16 mouse cellular contexts compared by ENCODE assay signal in the genomic region with DNA sequence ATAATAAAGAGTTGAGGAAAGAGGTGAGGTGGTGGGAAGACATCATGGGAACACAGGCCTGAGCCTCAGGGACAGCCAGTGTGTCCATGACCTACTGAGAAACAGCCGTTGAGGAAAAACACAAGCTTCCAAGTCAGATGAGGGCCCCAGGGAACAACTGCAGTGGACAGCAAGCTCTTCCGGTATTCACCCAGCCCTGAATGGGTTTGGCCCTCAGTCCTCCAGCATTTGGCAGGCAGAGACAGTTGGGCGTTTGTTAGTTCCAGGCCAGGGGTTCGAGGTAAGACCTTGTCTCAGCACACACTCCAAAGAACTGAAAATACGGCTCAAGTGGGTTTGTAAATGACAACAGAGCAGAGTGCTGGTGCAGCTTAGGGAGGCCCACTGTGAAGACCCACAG. TPM values are rescaled to one million over a fixed set of nuclear protein-coding genes. Genes with fewer than 3 reads are reported as not detected.
"Had no signal": no experiment of that assay in that cellular context is flagged by ENCODE, and none has a peak within 500 bp of the region (broad histone marks: within the 10 kb centered on the region; RNA-seq: fewer than 3 reads in every experiment).

No protein-coding gene starts in this region.

- ATAC-seq: lung, postnatal 0 days; midbrain, embryonic 13.5 days had no signal

- H3K27ac ChIP-seq: layer of hippocampus, adult 2 months; limb, embryonic 12.5 days; midbrain, embryonic 13.5 days; neural tube, embryonic 12.5 days had no signal

- DNase-seq: kidney, postnatal 10 days; kidney, postnatal 4 days; lung, adult 2 months; lung, postnatal 36 days; spleen, adult 18-20 months; thymus, postnatal 4 days had no signal

- H3K9me3 ChIP-seq: limb, embryonic 12.5 days; midbrain, embryonic 13.5 days; neural tube, embryonic 12.5 days had no signal

- H3K4me2 ChIP-seq: limb, embryonic 12.5 days; midbrain, embryonic 13.5 days; neural tube, embryonic 12.5 days had no signal

- H3K4me3 ChIP-seq: layer of hippocampus, adult 2 months; limb, embryonic 12.5 days; midbrain, embryonic 13.5 days; neural tube, embryonic 12.5 days had no signal

- H3K4me1 ChIP-seq: limb, embryonic 12.5 days; midbrain, embryonic 13.5 days; neural tube, embryonic 12.5 days had no signal

- H3K27me3 ChIP-seq: limb, embryonic 12.5 days; midbrain, embryonic 13.5 days; neural tube, embryonic 12.5 days had no signal

- H3K9ac ChIP-seq: limb, embryonic 12.5 days; midbrain, embryonic 13.5 days; neural tube, embryonic 12.5 days had no signal

RNA-seq across cellular contexts. Expression of gene Ppm1n, which starts 26.4 kb away (rescaled TPM):
- total RNA-seq: layer of hippocampus, adult 2 months; left cerebral cortex, postnatal 36 days; liver, adult 2 months; megakaryocyte progenitor cell, adult 5-6 weeks; neutrophil, adult 5-6 weeks had no signal
- polyA plus RNA-seq: kidney, embryonic 14.5 days; limb, embryonic 12.5 days; lung, postnatal 0 days; neural tube, embryonic 12.5 days had no signal

RNA-seq across cellular contexts. Expression of gene Rtn2, which starts 29.0 kb away (rescaled TPM):
- total RNA-seq: megakaryocyte progenitor cell, adult 5-6 weeks; neutrophil, adult 5-6 weeks had no signal

RNA-seq across cellular contexts. Expression of gene Gpr4, which starts 41.1 kb away (rescaled TPM):
- total RNA-seq: neutrophil, adult 5-6 weeks had no signal
